Mouse (Mus musculus) midbrain, embryonic 12.5 days (tissue): ENCODE results near the gene Trmt112. TPM values are rescaled to one million over a fixed set of nuclear protein-coding genes. Genes with fewer than 3 reads are reported as not detected.

Source experiments
- ATAC-seq: fragments of 200-750 bp; cut with Nextera tagmentation; 2 replicates; pipeline ENCODE4 v1.8.0; 2017; ENCODE audit warnings: low read depth, moderate TSS enrichment, moderate library complexity; ENCODE audit not compliant: low FRiP score
- H3K27ac ChIP-seq: fragments of 300-500 bp; sonication (generic); replicated peaks from 2 replicates; pipeline ENCODE4 v1.5.1; 2016; ENCODE audit warnings: mild to moderate bottlenecking
- H3K27me3 ChIP-seq: fragments of 300-500 bp; sonication (generic); 2 replicates; pipeline ENCODE4 v1.6.1; 2016; ENCODE audit warnings: mild to moderate bottlenecking
- H3K36me3 ChIP-seq: fragments of 300-500 bp; sonication (generic); 2 replicates; pipeline ENCODE4 v1.6.1; 2016
- H3K4me1 ChIP-seq: fragments of 300-500 bp; sonication (generic); 2 replicates; pipeline ENCODE4 v1.6.1; 2016
- H3K4me2 ChIP-seq: fragments of 300-500 bp; sonication (generic); replicated peaks from 2 replicates; pipeline ENCODE4 v1.6.1; 2016; ENCODE audit warnings: mild to moderate bottlenecking, moderate library complexity
- H3K4me3 ChIP-seq: fragments of 300-500 bp; sonication (generic); 2 replicates; pipeline ENCODE4 v1.5.1; 2016; ENCODE audit warnings: mild to moderate bottlenecking
- H3K9ac ChIP-seq: fragments of 300-500 bp; sonication (generic); replicated peaks from 2 replicates; pipeline ENCODE4 v1.6.1; 2016; ENCODE audit warnings: mild to moderate bottlenecking, moderate library complexity
- H3K9me3 ChIP-seq: fragments of 300-500 bp; sonication (generic); 2 replicates; pipeline ENCODE4 v1.6.1; 2016; ENCODE audit warnings: mild to moderate bottlenecking
- WGBS: fragments of 180-500 bp; shearing (Covaris S2); methylation state at CpG from one replicate; pipeline ENCODE4 v1.1.7; 2016; 5-methylcytosine and 5-hydroxymethylcytosine counted together
- polyA plus RNA-seq: library from polyadenylated mRNA; unstranded; fragments of >200 nt; fragmentation: Nextera tagmentation; extraction: Ambion mirVana; gene quantifications from 2 replicates; pipeline ENCODE4 v1.2.1, GENCODE M21; 2016

The Trmt112 gene
- polyA plus RNA-seq, 1 experiment from 2014 or later = 129 TPM

- no peak overlapping the region for H3K27ac ChIP-seq
- H3K4me1 ChIP-seq = peaks cover 28% of the 10 kb centered on the region
- no peaks in the 10 kb centered on the region for H3K27me3 ChIP-seq
- WGBS = 82% methylated on average over 19 of the region's 19 CpGs
- no peaks in the 10 kb centered on the region for H3K9me3 ChIP-seq
- H3K4me2 ChIP-seq = peak overlapping the region; percentile 88
- H3K4me3 ChIP-seq = peak overlapping the region; percentile 60
- H3K9ac ChIP-seq = no peak overlapping the region; the same call in 1 of the 2 replicates
- ATAC-seq = no peak
- H3K36me3 ChIP-seq = peaks cover 42% of the 10 kb centered on the region
Measured at GRCm38 (mm10) chr19:6911101-6912074, 1.9 kb downstream of the Trmt112 start.

GRCm38 (mm10) chr19:6912205-6912970 is 2.9 kb downstream of the Trmt112 start:
- Histone ChIP-seq H3K4me2 (no peak overlapping the region), H3K9me3 (no peaks in the 10 kb centered on the region), H3K9ac (no peak overlapping the region), H3K27me3 (no peaks in the 10 kb centered on the region), H3K4me1 (peaks cover 28% of the 10 kb centered on the region), H3K36me3 (peaks cover 34% of the 10 kb centered on the region), H3K4me3 (0 out of 2 replicates have a peak overlapping the region, but pooled peaks have one; percentile 0), H3K27ac (no peak overlapping the region)
- 94% methylated on average over 15 of the region's 15 CpGs for WGBS
- ATAC-seq = no peak

DNA sequence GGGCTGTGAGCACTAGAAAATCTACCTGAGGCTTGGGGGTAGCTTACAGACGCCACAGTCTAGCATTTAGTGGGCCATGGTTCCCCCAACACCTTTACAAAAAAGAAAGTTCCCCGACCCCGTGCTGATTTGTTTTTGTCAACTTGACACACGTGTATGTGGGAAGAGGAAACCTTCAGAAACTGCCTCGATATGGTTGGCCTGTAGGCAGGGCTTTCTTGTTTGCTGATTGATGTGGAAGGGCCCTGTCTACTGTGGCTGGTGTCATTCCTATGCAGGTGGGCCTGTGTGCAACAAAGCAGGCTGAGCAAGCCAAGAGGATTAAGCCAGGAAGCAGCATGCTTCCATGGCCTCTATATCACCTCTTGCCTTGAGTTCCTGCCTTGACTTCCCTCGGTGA is 3.5 kb downstream of the Trmt112 start:
- Histone ChIP-seq H3K36me3 (peaks cover 34% of the 10 kb centered on the region), H3K4me1 (peaks cover 23% of the 10 kb centered on the region), H3K4me2 (no peak overlapping the region), H3K4me3 (no peak overlapping the region), H3K9ac (no peak overlapping the region), H3K27ac (no peak overlapping the region), H3K27me3 (no peaks in the 10 kb centered on the region), H3K9me3 (no peaks in the 10 kb centered on the region)
- ATAC-seq = no peak
- WGBS = 88% methylated on average over 6 of the region's 6 CpGs

DNA sequence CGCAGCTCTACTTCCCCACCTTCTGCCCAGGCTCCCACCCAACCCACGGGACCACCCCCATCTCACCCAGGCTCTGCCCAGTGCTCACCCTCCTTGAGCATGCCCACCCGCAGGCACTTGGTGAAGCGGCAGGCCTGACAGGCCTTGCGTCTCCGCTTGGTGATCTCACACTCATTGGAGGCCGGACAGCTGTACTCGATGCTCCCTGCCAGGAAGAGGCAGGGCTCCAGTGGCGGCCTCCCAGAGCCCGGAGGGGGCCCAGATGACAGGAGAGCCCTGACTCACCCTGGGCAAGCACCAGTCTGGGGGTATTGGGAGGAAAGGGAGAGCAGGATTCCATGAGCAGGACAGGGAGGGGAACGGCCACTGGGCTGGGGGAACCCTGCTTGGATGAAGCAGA is 4.5 kb downstream of the Trmt112 start:
- ATAC-seq = no peak
- Histone ChIP-seq H3K4me1 (peaks cover 13% of the 10 kb centered on the region), H3K27ac (no peak overlapping the region), H3K4me2 (no peak overlapping the region), H3K4me3 (no peak overlapping the region), H3K36me3 (peaks cover 34% of the 10 kb centered on the region), H3K9me3 (no peaks in the 10 kb centered on the region), H3K9ac (no peak overlapping the region), H3K27me3 (no peaks in the 10 kb centered on the region)
- WGBS = 88% methylated on average over 11 of the region's 11 CpGs

- Histone ChIP-seq H3K27me3 (no peaks in the 10 kb centered on the region), H3K9me3 (no peaks in the 10 kb centered on the region), H3K36me3 (peaks cover 34% of the 10 kb centered on the region), H3K4me2 (no peak overlapping the region), H3K27ac (no peak overlapping the region), H3K4me3 (no peak overlapping the region), H3K4me1 (peaks cover 12% of the 10 kb centered on the region), H3K9ac (no peak overlapping the region)
- 88% methylated on average over 9 of the region's 9 CpGs for WGBS
- ATAC-seq = no peak
Measured at GRCm38 (mm10) chr19:6914540-6914939, 5.0 kb downstream of the Trmt112 start.

GRCm38 (mm10) chr19:6915276-6915675 is 5.8 kb downstream of the Trmt112 start:
- H3K4me1 ChIP-seq = peaks cover 19% of the 10 kb centered on the region
- no peak overlapping the region for H3K27ac ChIP-seq
- no peak overlapping the region for H3K9ac ChIP-seq
- 90% methylated on average over 4 of the region's 4 CpGs for WGBS
- no peak for ATAC-seq
- H3K36me3 ChIP-seq = peaks cover 34% of the 10 kb centered on the region
- H3K4me3 ChIP-seq = no peak overlapping the region
- H3K9me3 ChIP-seq = no peaks in the 10 kb centered on the region
- H3K27me3 ChIP-seq = no peaks in the 10 kb centered on the region
- no peak overlapping the region for H3K4me2 ChIP-seq

- ATAC-seq = no peak
- Histone ChIP-seq H3K27me3 (no peaks in the 10 kb centered on the region), H3K4me3 (no peak overlapping the region), H3K36me3 (peaks cover 29% of the 10 kb centered on the region), H3K27ac (no peak overlapping the region), H3K9me3 (no peaks in the 10 kb centered on the region), H3K9ac (no peak overlapping the region), H3K4me1 (peaks cover 18% of the 10 kb centered on the region), H3K4me2 (no peak overlapping the region)
- WGBS = 85% methylated on average over 4 of the region's 4 CpGs
Measured at GRCm38 (mm10) chr19:6916496-6916895, 7.0 kb downstream of the Trmt112 start.

DNA sequence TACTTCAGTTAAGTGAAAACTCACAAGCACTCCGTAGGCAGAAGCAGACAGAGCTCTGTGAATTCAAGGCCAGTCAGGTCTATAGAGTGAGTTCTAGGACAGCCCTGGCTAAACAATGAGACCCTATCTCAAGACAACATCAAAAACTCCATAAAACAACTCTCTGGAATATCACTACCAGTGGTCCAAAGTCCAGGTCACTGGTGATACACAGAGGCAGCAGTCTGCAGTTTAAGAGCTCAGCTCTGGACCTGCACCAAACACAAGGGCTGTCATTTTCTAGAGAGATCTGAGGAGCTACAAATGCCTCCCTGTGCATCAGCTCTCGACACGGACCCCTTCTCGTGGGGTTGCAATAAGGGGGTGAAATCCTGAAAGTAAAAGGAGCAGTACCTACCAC is 8.8 kb downstream of the Trmt112 start:
- Histone ChIP-seq H3K9ac (no peak overlapping the region), H3K4me1 (peaks cover 24% of the 10 kb centered on the region), H3K27ac (no peak overlapping the region), H3K27me3 (peaks cover 13% of the 10 kb centered on the region), H3K36me3 (peaks cover 11% of the 10 kb centered on the region), H3K9me3 (no peaks in the 10 kb centered on the region), H3K4me3 (no peak overlapping the region), H3K4me2 (no peak overlapping the region)
- 88% methylated on average over 4 of the region's 4 CpGs for WGBS
- ATAC-seq = no peak

- no peaks in the 10 kb centered on the region for H3K36me3 ChIP-seq
- no peak for ATAC-seq
- H3K27ac ChIP-seq = no peak overlapping the region
- no peak overlapping the region for H3K4me3 ChIP-seq
- peaks cover 25% of the 10 kb centered on the region for H3K27me3 ChIP-seq
- 0 out of 2 replicates have a peak overlapping the region, but pooled peaks have one; percentile 20 for H3K9ac ChIP-seq
- H3K4me2 ChIP-seq = peak overlapping the region; percentile 91; the same call in 1 of the 2 replicates
- peaks cover 24% of the 10 kb centered on the region for H3K4me1 ChIP-seq
- H3K9me3 ChIP-seq = no peaks in the 10 kb centered on the region
Measured at GRCm38 (mm10) chr19:6919431-6919830, 9.9 kb downstream of the Trmt112 start.

- Histone ChIP-seq H3K36me3 (no peaks in the 10 kb centered on the region), H3K4me1 (peaks cover 30% of the 10 kb centered on the region), H3K27me3 (peaks cover 31% of the 10 kb centered on the region), H3K27ac (no peak overlapping the region), H3K9me3 (no peaks in the 10 kb centered on the region), H3K4me3 (peak overlapping the region; percentile 91), H3K9ac (peak overlapping the region; percentile 96), H3K4me2 (peak overlapping the region; percentile 91)
- no peak for ATAC-seq
- 40% methylated on average over 8 of the region's 8 CpGs for WGBS
Measured at GRCm38 (mm10) chr19:6919876-6920740, 10.6 kb downstream of the Trmt112 start.
